Mouse (Mus musculus) liver, embryonic 14.5 days (tissue): ENCODE measurements around the gene A230072I06Rik. TPM values are rescaled to one million over a fixed set of nuclear protein-coding genes. Genes with fewer than 3 reads are reported as not detected.

Source experiments
- ATAC-seq: fragments of 200-750 bp; cut with Nextera tagmentation; 2 replicates; pipeline ENCODE4 v1.8.0; 2017; ENCODE audit warnings: moderate number of reproducible peaks, mild to moderate bottlenecking, moderate library complexity; ENCODE audit not compliant: insufficient read depth
- DNase-seq, 3 experiments: peaks; one replicate each; pipeline ENCODE4 v3.0.0-alpha.2; 2012 to 2013; ENCODE audit warnings: low read depth in 3 of 3, low spot score in 3 of 3
- H3K27ac ChIP-seq: fragments of 300-500 bp; sonication (generic); 2 replicates; pipeline ENCODE4 v1.5.1; 2014; ENCODE audit warnings: moderate library complexity, mild to moderate bottlenecking, control low read depth, inconsistent platforms
- H3K27me3 ChIP-seq: fragments of 300-500 bp; sonication (generic); 2 replicates; pipeline ENCODE4 v1.6.1; 2014; ENCODE audit warnings: mild to moderate bottlenecking, low read length, moderate library complexity; ENCODE audit not compliant: control insufficient read depth, insufficient read depth
- H3K36me3 ChIP-seq: fragments of 300-500 bp; sonication (generic); replicated peaks from 2 replicates; pipeline ENCODE4 v1.6.1; 2014; ENCODE audit warnings: low read depth; ENCODE audit not compliant: control insufficient read depth, insufficient read depth
- H3K4me1 ChIP-seq, 2 experiments: fragments of 200-500 bp in 1 of 2; fragments of 300-500 bp in 1 of 2; sonication (generic) in 1 of 2; replicated peaks; 2 replicates each; pipeline ENCODE4 v1.6.1; 2012 to 2014; ENCODE audit warnings: antibody characterized with exemption in 1 of 2, inconsistent platforms in 1 of 2, low read length in 1 of 2; ENCODE audit not compliant: control insufficient read depth in 2 of 2, insufficient read depth in 2 of 2
- H3K4me2 ChIP-seq: fragments of 300-500 bp; sonication (generic); 2 replicates; pipeline ENCODE4 v1.6.1; 2014; ENCODE audit warnings: low read depth, mild to moderate bottlenecking, control low read depth, moderate library complexity
- H3K4me3 ChIP-seq, 2 experiments: fragments of 200-500 bp in 1 of 2; fragments of 300-500 bp in 1 of 2; sonication (generic) in 1 of 2; 2 replicates each; pipeline ENCODE4 v1.5.1; 2012 to 2014; ENCODE audit warnings: low read depth in 2 of 2, low read length in 2 of 2, mild to moderate bottlenecking in 2 of 2, control low read depth in 1 of 2, inconsistent platforms in 1 of 2, moderate library complexity in 1 of 2; ENCODE audit not compliant: insufficient read depth in 1 of 2
- H3K9ac ChIP-seq: fragments of 300-500 bp; sonication (generic); replicated peaks from 2 replicates; pipeline ENCODE4 v1.6.1; 2014; ENCODE audit warnings: mild to moderate bottlenecking, control low read depth, moderate library complexity
- H3K9me3 ChIP-seq: fragments of 300-500 bp; sonication (generic); 2 replicates; pipeline ENCODE4 v1.6.1; 2016; ENCODE audit warnings: low read length, mixed read lengths; ENCODE audit not compliant: control insufficient read depth
- CTCF ChIP-seq: IDR thresholded peaks from 2 replicates; pipeline ENCODE4 v1.5.1; 2016; ENCODE audit warnings: antibody characterized with exemption, low read depth, control low read depth
- EP300 ChIP-seq: IDR thresholded peaks from 2 replicates; pipeline ENCODE4 v1.6.1; 2016; ENCODE audit warnings: antibody characterized with exemption, low read depth
- WGBS: fragments of 180-500 bp; shearing (Covaris S2); extraction: QIAGEN DNeasy Blood & Tissue Kit; methylation state at CpG from one replicate; pipeline ENCODE4 v1.1.7; 2014; ENCODE audit not compliant: insufficient replicate concordance; 5-methylcytosine and 5-hydroxymethylcytosine counted together
- polyA plus RNA-seq, 2 experiments: library from polyadenylated mRNA; depleted of rRNA in 1 of 2; stranded (reverse) in 1 of 2; unstranded in 1 of 2; fragments of >200 nt; fragmentation: Nextera tagmentation in 1 of 2; extraction: Ambion mirVana in 1 of 2; gene quantifications; 2 replicates each; pipeline versions ENCODE4 v1.2.1 to v1.2.3; 2012 to 2014

The A230072I06Rik gene
- polyA plus RNA-seq, 2 experiments = not detected

DNA sequence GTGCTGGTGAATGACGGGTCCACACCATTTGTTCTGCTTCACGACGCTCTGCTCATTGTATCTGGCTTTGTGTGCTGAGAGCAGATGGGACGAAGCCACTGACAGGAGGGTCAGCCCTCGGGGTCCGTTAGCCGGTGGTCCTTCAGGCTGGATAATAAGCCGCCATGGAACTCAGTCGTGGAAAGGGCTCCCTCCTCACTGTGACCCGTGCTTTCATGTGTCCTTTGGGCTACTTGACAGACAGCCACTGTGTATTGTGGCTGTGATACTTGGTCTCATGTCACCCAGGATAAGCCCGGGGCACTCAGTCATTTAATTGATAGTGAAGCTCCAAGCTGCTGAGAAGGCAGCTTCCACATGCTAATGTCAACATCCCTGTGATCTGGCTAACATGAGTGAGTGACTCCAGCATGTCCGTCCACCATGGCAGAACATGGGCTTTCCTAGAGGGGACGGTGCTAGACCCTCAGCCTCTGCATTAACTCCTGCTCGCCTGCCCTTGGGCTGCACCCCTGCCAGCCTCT, 10.3 kb upstream of the A230072I06Rik start:
- 56% methylated on average over 14 of the region's 14 CpGs for WGBS
- H3K9ac ChIP-seq = no peak overlapping the region
- H3K27ac ChIP-seq = no peak overlapping the region
- H3K9me3 ChIP-seq = no peaks in the 10 kb centered on the region
- no peak for ATAC-seq
- TF ChIP-seq CTCF = no peak
- TF ChIP-seq EP300 = no peak
- DNase-seq = no peak
- H3K4me2 ChIP-seq = no peak overlapping the region
- H3K27me3 ChIP-seq = no peaks in the 10 kb centered on the region
- H3K36me3 ChIP-seq = no peaks in the 10 kb centered on the region
- no peak overlapping the region for H3K4me3 ChIP-seq
- no peaks in the 10 kb centered on the region for H3K4me1 ChIP-seq

DNA sequence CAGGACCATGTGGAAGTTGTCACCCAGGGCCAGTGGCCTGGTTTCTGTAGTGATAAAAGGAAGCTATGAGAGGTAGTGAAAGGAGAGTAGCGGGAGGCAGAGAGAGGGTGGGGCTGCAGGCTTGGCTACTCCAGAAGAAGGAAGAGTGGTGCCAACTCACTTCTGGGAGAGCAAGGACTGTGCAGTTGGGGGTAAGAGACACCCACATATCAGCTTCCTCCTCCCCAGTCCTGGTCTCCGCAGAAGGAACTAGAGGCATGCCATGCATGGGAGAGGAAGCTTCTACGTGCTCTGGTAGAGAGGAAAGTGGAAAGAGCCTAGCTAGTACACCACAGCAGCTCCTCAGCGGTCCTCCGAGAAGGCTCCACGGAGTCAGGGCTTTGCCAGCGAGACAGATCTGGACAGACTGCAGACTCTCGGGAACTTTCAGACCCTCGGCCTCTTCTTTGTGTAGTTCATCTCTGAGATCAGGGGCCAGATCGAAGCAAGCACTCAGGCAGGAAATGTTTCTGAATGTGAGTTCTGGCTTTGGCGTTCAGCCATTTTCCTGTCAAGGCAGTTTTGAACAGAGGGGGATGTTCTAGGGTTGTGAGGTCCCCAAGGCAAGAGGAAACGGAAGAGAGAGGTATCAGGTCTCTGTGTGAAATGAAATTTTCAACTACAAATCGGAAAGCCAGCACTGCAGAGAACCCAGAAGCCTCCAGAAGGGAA, 1.0 kb downstream of the A230072I06Rik start:
- no peaks in the 10 kb centered on the region for H3K9me3 ChIP-seq
- DNase-seq = no peak
- no peaks in the 10 kb centered on the region for H3K36me3 ChIP-seq
- H3K4me1 ChIP-seq = no peaks in the 10 kb centered on the region; a peak in 1 of 4 replicates
- no peak overlapping the region for H3K4me3 ChIP-seq
- H3K9ac ChIP-seq = no peak overlapping the region
- H3K27ac ChIP-seq = no peak overlapping the region
- H3K4me2 ChIP-seq = no peak overlapping the region
- no peak for ATAC-seq
- no peaks in the 10 kb centered on the region for H3K27me3 ChIP-seq
- WGBS = 31% methylated on average over 13 of the region's 13 CpGs
- no peak for TF ChIP-seq CTCF

DNA sequence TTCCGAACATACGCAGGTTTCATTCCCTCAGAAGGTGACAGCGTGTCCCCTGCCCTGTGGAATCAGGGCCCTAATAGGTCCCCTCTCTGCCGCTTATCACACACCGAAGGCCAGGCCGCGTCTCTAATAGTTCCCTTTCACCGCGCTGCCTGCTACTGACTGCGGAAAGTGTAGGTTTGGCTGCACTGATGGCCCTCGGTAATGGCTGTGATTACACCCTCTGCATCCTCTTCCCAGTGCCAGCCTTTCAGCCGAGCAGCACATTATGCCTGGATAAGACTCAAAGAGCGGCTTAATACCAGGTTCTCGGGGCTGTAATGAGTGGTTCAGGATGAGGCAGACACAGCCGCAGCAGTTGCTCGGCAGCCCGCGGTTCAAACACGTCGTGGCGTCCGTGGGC, 3.5 kb downstream of the A230072I06Rik start:
- Histone ChIP-seq H3K9ac (no peak overlapping the region), H3K4me2 (no peak overlapping the region), H3K27ac (no peak overlapping the region), H3K27me3 (no peaks in the 10 kb centered on the region), H3K4me1 (no peaks in the 10 kb centered on the region; a peak in 1 of 4 replicates), H3K36me3 (no peaks in the 10 kb centered on the region), H3K9me3 (no peaks in the 10 kb centered on the region), H3K4me3 (no peak overlapping the region)
- ATAC-seq = no peak
- no peak for DNase-seq
- 70% methylated on average over 22 of the region's 22 CpGs for WGBS
- TF ChIP-seq EP300 (no peak), CTCF (no peak)

DNA sequence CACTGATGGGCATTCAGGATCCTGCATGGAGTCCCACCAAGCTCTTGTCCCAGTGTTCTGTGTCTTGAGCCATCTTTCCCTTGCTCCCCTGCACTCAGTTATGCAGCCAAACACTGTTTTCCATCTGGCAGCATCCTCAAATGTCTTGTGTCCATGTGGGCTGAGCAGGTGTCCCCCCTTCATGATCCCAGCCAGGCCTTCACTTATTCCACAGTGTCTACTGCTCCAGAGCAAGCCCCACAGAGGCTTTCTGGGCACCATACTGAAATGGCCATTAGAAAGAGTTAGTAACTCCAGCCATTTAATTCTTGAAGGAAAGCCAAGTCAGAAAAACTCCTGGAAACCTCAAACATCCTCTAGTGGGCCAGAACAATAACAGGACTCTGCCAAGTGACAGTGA, 11.9 kb downstream of the A230072I06Rik start:
- H3K4me3 ChIP-seq = no peak overlapping the region
- no peaks in the 10 kb centered on the region for H3K9me3 ChIP-seq
- ATAC-seq (no peak), DNase-seq (no peak)
- no peak overlapping the region for H3K27ac ChIP-seq
- H3K4me1 ChIP-seq = no peaks in the 10 kb centered on the region
- H3K4me2 ChIP-seq = no peak overlapping the region
- H3K9ac ChIP-seq = no peak overlapping the region
- H3K36me3 ChIP-seq = no peaks in the 10 kb centered on the region
- H3K27me3 ChIP-seq = no peaks in the 10 kb centered on the region
- TF ChIP-seq CTCF = no peak
- no peak for TF ChIP-seq EP300

DNA sequence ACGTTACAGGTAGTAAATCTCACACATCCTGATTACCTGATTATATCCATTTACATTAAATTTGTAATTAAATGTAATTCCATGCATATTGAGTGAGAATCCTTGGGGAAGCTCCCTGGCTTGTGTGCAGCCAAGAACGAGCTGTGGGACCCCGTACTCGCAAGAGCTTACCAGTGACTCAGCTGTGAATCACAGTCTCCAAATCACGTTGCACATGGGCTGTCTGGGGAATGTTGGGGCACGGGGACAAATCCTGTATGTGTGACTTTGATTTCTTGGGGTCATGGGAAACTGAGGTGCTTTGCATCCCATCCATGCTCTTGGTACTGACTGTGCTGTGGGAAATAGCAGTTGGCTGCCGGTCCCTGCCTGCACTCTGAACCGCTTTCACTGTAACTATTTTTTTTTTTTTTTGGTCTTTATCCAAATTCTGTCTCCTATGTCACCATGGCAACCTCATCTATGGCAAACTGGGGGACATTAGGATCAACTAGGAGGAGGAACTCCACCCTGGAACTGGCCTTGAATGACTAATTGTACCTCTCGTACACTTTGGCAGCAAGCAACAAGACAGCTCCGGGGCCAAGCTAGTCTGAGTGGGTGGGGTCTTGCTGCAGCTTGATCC, 19.8 kb downstream of the A230072I06Rik start:
- H3K9ac ChIP-seq = no peak overlapping the region
- H3K4me1 ChIP-seq = no peaks in the 10 kb centered on the region
- TF ChIP-seq CTCF (no peak), EP300 (no peak)
- no peak overlapping the region for H3K4me3 ChIP-seq
- H3K36me3 ChIP-seq = no peaks in the 10 kb centered on the region
- DNase-seq (no peak), ATAC-seq (no peak)
- no peak overlapping the region for H3K27ac ChIP-seq
- 70% methylated on average over 10 of the region's 10 CpGs for WGBS
- no peak overlapping the region for H3K4me2 ChIP-seq
- H3K27me3 ChIP-seq = no peaks in the 10 kb centered on the region
- no peaks in the 10 kb centered on the region for H3K9me3 ChIP-seq
